Mouse (Mus musculus) gastrocnemius, postnatal 36 days (tissue): Measurements from ENCODE around the gene Serp2. TPM values are rescaled to one million over a fixed set of nuclear protein-coding genes. Genes with fewer than 3 reads are reported as not detected.

Experiments
- DNase-seq, 2 experiments: peaks; one replicate each; pipeline ENCODE4 v3.0.0; 2022
- intact Hi-C: fragments of 180-260 bp; cut with DNase I; formaldehyde crosslinking; loops from one replicate; pipeline ENCODE4 v1.15.1; 2025
- total RNA-seq, 2 experiments: library from RNA; stranded (reverse); gene quantifications; 2 replicates each; pipeline ENCODE4 v1.2.3; 2021

Gene Serp2
- total RNA-seq, 2 experiments from 2014 or later = 0.36 to 0.37 TPM

GRCm38 (mm10) chr14:76504121-76504737 is 52.5 kb downstream of the Serp2 start:
- intact Hi-C loops = loop anchor here (10.0 kb wide), 1 partner anchor 241 kb away; no protein-coding TSS in a partner anchor
- peak; percentile 87 to 90 for DNase-seq

- intact Hi-C loops = loop anchor here (1.0 to 10.0 kb wide), 3 partner anchors 241 to 505 kb away; no protein-coding TSS in a partner anchor
Observed at GRCm38 (mm10) chr14:76503231-76503851, 53.3 kb downstream of the Serp2 start.

GRCm38 (mm10) chr14:76500036-76500435 is 56.7 kb downstream of the Serp2 start:
- intact Hi-C loops = loop anchor here (10.0 kb wide), 1 partner anchor 245 kb away; no protein-coding TSS in a partner anchor
- DNase-seq = no peak

More at GRCm38 (mm10) chr14:76503231-76503851, 53.3 kb downstream of the Serp2 start:
- DNase-seq = no peak

- no peak for DNase-seq
- intact Hi-C loops = no loop called here
Observed at GRCm38 (mm10) chr14:76499492-76499891, 57.2 kb downstream of the Serp2 start.

GRCm38 (mm10) chr14:76498210-76498609 is 58.5 kb downstream of the Serp2 start:
- intact Hi-C loops = no loop called here
- DNase-seq = no peak

- intact Hi-C loops = no loop called here
- DNase-seq = no peak
Observed at GRCm38 (mm10) chr14:76497187-76497586, 59.5 kb downstream of the Serp2 start.

- no peak for DNase-seq
- intact Hi-C loops = no loop called here
Observed at GRCm38 (mm10) chr14:76495022-76495421, 61.7 kb downstream of the Serp2 start.

- intact Hi-C loops = no loop called here
- no peak for DNase-seq
Observed at GRCm38 (mm10) chr14:76489128-76489527, 67.6 kb downstream of the Serp2 start.

- intact Hi-C loops = no loop called here
- DNase-seq = no peak
Observed at GRCm38 (mm10) chr14:76488101-76489044, 68.3 kb downstream of the Serp2 start.

- intact Hi-C loops = no loop called here
- no peak for DNase-seq
Observed at GRCm38 (mm10) chr14:76487609-76488008, 69.1 kb downstream of the Serp2 start.

- intact Hi-C loops = no loop called here
- no peak for DNase-seq
Observed at GRCm38 (mm10) chr14:76483701-76484100, 73.0 kb downstream of the Serp2 start.

Other genes starting within 250 kb of the Serp2 start
- gene Tsc22d1, start 141.9 kb downstream of the Serp2 start, total RNA-seq = 10 to 100 TPM; 91.9 to 99.3 TPM